Mouse (Mus musculus) C2C12 (cell line): ENCODE results near the gene Anapc1.

ENCODE experiments used
- CEBPB ChIP-seq: IDR thresholded peaks from one replicate; pipeline ENCODE4 v1.6.1; 2011; ENCODE audit warnings: low read depth, mild to moderate bottlenecking, control low read depth, moderate library complexity
- CTCF ChIP-seq: IDR thresholded peaks from one replicate; pipeline ENCODE4 v1.5.1; 2011; ENCODE audit not compliant: control insufficient read depth, insufficient read depth, insufficient read length
- MYOD1 ChIP-seq: IDR thresholded peaks from one replicate; pipeline ENCODE4 v1.6.1; 2011; ENCODE audit warnings: low read depth; ENCODE audit not compliant: control insufficient read depth, insufficient read length

- TF ChIP-seq CTCF, result no peak
- no peak for TF ChIP-seq CEBPB
- TF ChIP-seq MYOD1, result no peak
These were observed 6.5 kb downstream of the Anapc1 start for GRCm38 (mm10) chr2:128680661-128681060.
